Mouse (Mus musculus) forebrain, embryonic 12.5 days (tissue): ENCODE results near the gene Hexb. TPM values are rescaled to one million over a fixed set of nuclear protein-coding genes. Genes with fewer than 3 reads are reported as not detected.

Experiments used
- ATAC-seq: fragments of 200-750 bp; cut with Nextera tagmentation; 2 replicates; pipeline ENCODE4 v1.8.0; 2017; ENCODE audit warnings: moderate TSS enrichment; ENCODE audit not compliant: low FRiP score
- H3K27ac ChIP-seq: fragments of 300-500 bp; sonication (generic); 2 replicates; pipeline ENCODE4 v1.5.1; 2016; ENCODE audit warnings: mild to moderate bottlenecking
- H3K27me3 ChIP-seq: fragments of 300-500 bp; sonication (generic); 2 replicates; pipeline ENCODE4 v1.6.1; 2016; ENCODE audit warnings: mild to moderate bottlenecking
- H3K36me3 ChIP-seq: fragments of 300-500 bp; sonication (generic); replicated peaks from 2 replicates; pipeline ENCODE4 v1.6.1; 2016; ENCODE audit warnings: mild to moderate bottlenecking
- H3K4me1 ChIP-seq: fragments of 300-500 bp; sonication (generic); 2 replicates; pipeline ENCODE4 v1.6.1; 2016
- H3K4me2 ChIP-seq: fragments of 300-500 bp; sonication (generic); 2 replicates; pipeline ENCODE4 v1.6.1; 2016; ENCODE audit warnings: mild to moderate bottlenecking, moderate library complexity
- H3K4me3 ChIP-seq: fragments of 300-500 bp; sonication (generic); replicated peaks from 2 replicates; pipeline ENCODE4 v1.5.1; 2016; ENCODE audit warnings: mild to moderate bottlenecking
- H3K9ac ChIP-seq: fragments of 300-500 bp; sonication (generic); 2 replicates; pipeline ENCODE4 v1.6.1; 2016; ENCODE audit warnings: mild to moderate bottlenecking
- H3K9me3 ChIP-seq: fragments of 300-500 bp; sonication (generic); 2 replicates; pipeline ENCODE4 v1.6.1; 2016
- WGBS: fragments of 180-500 bp; shearing (Covaris S2); methylation state at CpG from one replicate; pipeline ENCODE4 v1.1.7; 2016; 5-methylcytosine and 5-hydroxymethylcytosine counted together
- polyA plus RNA-seq: library from polyadenylated mRNA; unstranded; fragments of >200 nt; fragmentation: Nextera tagmentation; extraction: Ambion mirVana; gene quantifications from 2 replicates; pipeline ENCODE4 v1.2.1, GENCODE M21; 2016

Gene Hexb
- polyA plus RNA-seq, 1 experiment from 2014 or later, result 18.4 TPM

DNA sequence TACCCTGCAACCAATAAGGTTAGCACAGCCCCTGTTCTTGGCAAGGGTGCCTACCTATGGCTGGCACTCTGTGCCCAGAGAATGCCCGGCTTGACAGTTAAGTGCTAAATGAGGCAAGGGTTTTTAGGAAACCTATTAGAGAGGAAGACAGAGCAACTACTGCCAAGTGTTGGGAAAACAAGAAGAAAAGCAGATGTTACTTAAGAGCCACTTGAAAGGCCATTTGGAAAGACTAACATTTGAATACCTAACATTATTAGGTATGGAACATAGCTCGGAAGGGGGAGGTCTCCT lies 1.3 kb downstream of the Hexb start:
- no peak overlapping the region for H3K4me3 ChIP-seq
- H3K27ac ChIP-seq, result no peak overlapping the region
- H3K27me3 ChIP-seq, result peaks cover 7% of the 10 kb centered on the region
- H3K4me1 ChIP-seq, result no peaks in the 10 kb centered on the region
- ATAC-seq, result no peak
- H3K9me3 ChIP-seq, result no peaks in the 10 kb centered on the region
- H3K9ac ChIP-seq, result no peak overlapping the region
- 0 out of 2 replicates have a peak overlapping the region, but pooled peaks have one; percentile 2 for H3K4me2 ChIP-seq
- WGBS, result 81% methylated on average over 2 of the region's 2 CpGs
- H3K36me3 ChIP-seq, result no peaks in the 10 kb centered on the region

DNA sequence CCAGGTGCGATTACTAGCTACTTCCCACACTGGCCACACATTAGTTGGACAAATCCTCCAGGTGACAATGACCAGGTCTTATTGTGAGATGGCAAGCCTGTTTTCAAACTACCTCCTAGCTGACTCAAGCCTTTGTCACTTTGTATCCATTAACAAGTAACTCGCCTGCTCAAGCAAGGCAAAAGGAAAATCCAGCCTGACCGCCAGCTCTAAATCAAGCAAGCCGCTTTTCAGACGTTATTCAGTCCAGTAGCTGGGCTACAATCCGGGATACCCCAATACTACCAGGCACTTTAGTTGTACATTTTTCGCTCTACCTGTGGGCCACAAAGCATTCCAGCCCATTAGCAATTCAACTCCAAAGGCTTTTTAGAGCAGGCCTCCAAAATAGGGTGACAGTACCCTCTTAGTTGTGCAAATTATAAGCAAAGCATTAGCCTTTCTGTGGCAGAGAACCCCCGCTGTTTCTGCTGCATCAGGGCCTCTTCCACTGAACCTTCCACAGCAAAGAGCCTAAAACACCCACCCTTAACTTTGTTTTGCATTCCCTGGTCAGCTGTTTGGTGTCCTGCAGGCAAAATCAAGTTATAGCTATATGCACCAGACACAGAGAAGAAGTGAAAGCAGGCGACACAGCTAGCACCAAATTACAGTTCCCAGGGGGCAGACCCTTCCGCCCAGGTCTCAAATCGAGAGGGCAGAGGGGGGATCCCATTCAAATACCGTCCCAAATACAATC lies 1.8 kb downstream of the Hexb start:
- WGBS, result 60% methylated on average over 12 of the region's 12 CpGs
- Histone ChIP-seq H3K9ac (no peak overlapping the region), H3K36me3 (no peaks in the 10 kb centered on the region), H3K9me3 (no peaks in the 10 kb centered on the region), H3K27me3 (peaks cover 7% of the 10 kb centered on the region), H3K4me1 (no peaks in the 10 kb centered on the region), H3K27ac (no peak overlapping the region), H3K4me3 (no peak overlapping the region), H3K4me2 (0 out of 2 replicates have a peak overlapping the region, but pooled peaks have one; percentile 2)
- ATAC-seq, result no peak

DNA sequence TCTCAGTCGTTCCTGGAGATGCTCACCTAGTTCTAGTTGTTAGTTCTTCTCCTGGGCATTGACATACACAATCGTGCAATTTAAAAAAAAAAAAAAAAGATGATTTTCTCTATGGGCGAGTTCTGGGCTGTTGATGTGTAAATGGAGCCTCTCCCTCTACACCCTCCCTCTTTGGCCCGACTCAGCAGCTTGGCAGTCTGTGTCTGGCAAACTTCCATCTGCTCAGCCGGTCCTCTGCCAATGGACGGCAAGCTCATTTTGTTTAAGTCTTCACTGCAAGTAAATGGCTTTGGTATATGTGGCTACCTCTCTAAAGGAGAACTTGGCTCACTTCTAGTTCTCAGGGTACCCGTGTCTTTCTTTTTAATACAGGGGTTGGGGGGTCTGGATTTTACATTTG lies 4.7 kb downstream of the Hexb start:
- no peak overlapping the region for H3K9ac ChIP-seq
- H3K4me2 ChIP-seq, result no peak overlapping the region
- H3K4me3 ChIP-seq, result no peak overlapping the region
- peaks cover 7% of the 10 kb centered on the region for H3K27me3 ChIP-seq
- no peak overlapping the region for H3K27ac ChIP-seq
- H3K4me1 ChIP-seq, result no peaks in the 10 kb centered on the region
- no peaks in the 10 kb centered on the region; the same call in 1 of the 2 replicates for H3K36me3 ChIP-seq
- H3K9me3 ChIP-seq, result no peaks in the 10 kb centered on the region
- 60% methylated on average over 7 of the region's 7 CpGs for WGBS
- ATAC-seq, result no peak; the same call in 1 of the 2 replicates

DNA sequence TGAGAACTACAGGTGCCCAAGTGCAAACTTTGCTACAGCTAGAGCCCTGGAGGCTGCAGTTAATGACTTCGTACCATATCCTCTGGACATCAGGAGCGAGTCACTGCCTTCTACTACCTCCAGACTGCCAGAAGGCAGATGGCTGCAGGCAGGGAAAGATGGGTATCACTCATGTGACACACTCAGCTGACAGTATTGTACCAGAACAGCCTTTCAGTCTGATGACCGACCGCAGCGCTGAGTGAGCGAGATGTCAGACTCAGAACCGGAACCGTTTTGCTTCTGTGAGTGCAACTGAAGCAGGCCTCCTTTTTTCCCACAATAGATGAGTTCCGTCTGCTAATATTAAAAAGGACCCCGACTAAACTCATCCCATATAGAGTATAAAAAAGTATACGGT lies 5.5 kb downstream of the Hexb start:
- peaks cover 7% of the 10 kb centered on the region for H3K27me3 ChIP-seq
- WGBS, result 94% methylated on average over 11 of the region's 11 CpGs
- no peak overlapping the region for H3K4me3 ChIP-seq
- H3K4me1 ChIP-seq, result no peaks in the 10 kb centered on the region
- no peak overlapping the region for H3K9ac ChIP-seq
- H3K36me3 ChIP-seq, result no peaks in the 10 kb centered on the region; the same call in 1 of the 2 replicates
- no peaks in the 10 kb centered on the region for H3K9me3 ChIP-seq
- ATAC-seq, result no peak
- no peak overlapping the region for H3K27ac ChIP-seq
- no peak overlapping the region for H3K4me2 ChIP-seq

DNA sequence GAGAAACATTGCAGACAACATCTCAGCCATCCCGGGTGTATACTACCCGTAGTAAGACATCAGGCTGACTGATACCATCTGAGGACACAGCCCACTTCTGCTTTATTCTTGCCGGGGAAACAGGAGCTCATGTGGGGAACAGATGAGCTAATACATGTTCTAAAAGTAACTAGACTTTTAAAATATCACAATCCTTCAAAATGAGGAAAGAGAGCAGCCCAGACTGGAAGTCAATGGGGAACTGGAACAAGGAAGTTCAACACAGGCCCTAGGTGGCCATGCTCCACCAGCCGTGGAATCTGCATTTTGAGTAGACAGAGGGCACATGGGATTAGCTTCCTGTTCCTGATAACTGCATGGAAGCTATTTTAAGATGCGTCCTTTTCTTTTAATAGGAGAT lies 10.5 kb downstream of the Hexb start:
- H3K27me3 ChIP-seq, result no peaks in the 10 kb centered on the region
- no peak for ATAC-seq
- H3K36me3 ChIP-seq, result no peaks in the 10 kb centered on the region; the same call in 1 of the 2 replicates
- no peak overlapping the region for H3K27ac ChIP-seq
- H3K4me3 ChIP-seq, result no peak overlapping the region
- no peak overlapping the region for H3K9ac ChIP-seq
- no peak overlapping the region for H3K4me2 ChIP-seq
- H3K4me1 ChIP-seq, result no peaks in the 10 kb centered on the region
- H3K9me3 ChIP-seq, result no peaks in the 10 kb centered on the region
- 91% methylated on average over 5 of the region's 5 CpGs for WGBS

DNA sequence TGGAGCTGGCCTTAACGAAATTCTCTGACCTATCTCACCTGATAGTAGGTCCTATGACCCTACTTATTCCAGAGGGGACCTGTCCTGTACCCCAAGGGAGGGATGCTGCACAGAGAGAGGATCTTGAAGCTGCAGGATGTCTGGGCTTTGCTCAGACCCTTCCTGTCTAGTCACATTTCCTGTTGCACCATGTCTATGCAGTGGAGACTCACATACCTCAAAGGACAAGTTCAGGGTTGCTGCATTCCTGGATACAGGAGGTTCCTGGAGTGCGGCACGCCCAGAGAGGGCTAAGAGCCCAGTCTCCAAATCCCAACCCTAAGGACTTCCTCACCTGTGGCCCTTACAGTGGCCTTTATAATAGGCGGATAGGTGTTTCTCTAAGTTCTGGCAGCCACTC lies 11.8 kb downstream of the Hexb start:
- H3K4me3 ChIP-seq, result no peak overlapping the region
- H3K27ac ChIP-seq, result no peak overlapping the region
- H3K4me2 ChIP-seq, result no peak overlapping the region
- H3K27me3 ChIP-seq, result no peaks in the 10 kb centered on the region
- no peak overlapping the region for H3K9ac ChIP-seq
- peaks cover 4% of the 10 kb centered on the region; the same call in 1 of the 2 replicates for H3K36me3 ChIP-seq
- H3K4me1 ChIP-seq, result no peaks in the 10 kb centered on the region
- no peak for ATAC-seq
- H3K9me3 ChIP-seq, result no peaks in the 10 kb centered on the region
- 80% methylated on average over 4 of the region's 4 CpGs for WGBS

DNA sequence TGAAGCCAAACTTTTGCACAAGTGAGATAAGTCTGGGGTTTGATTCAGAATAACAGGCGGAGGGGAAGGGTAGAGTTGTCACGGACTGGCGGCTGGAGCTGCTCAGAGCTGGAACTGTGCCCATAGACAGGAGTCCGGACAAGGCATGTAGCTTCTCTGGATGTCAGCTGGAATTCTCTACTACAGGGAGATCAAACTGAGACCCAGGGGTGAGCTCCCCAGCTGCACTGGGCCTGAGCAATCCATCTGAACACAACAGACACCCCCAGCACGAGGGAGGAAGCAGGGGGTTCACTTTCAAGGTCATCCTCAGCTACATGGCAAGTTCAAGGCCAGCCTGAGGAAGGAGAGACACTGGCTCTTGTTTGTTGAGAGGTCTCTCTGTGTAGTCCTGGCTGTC lies 13.5 kb downstream of the Hexb start:
- H3K4me3 ChIP-seq, result no peak overlapping the region
- no peak overlapping the region for H3K9ac ChIP-seq
- no peaks in the 10 kb centered on the region for H3K9me3 ChIP-seq
- H3K4me2 ChIP-seq, result no peak overlapping the region
- H3K4me1 ChIP-seq, result peaks cover 9% of the 10 kb centered on the region
- H3K27me3 ChIP-seq, result no peaks in the 10 kb centered on the region
- 84% methylated on average over 5 of the region's 5 CpGs for WGBS
- ATAC-seq, result no peak
- peaks cover 14% of the 10 kb centered on the region for H3K36me3 ChIP-seq
- H3K27ac ChIP-seq, result no peak overlapping the region

DNA sequence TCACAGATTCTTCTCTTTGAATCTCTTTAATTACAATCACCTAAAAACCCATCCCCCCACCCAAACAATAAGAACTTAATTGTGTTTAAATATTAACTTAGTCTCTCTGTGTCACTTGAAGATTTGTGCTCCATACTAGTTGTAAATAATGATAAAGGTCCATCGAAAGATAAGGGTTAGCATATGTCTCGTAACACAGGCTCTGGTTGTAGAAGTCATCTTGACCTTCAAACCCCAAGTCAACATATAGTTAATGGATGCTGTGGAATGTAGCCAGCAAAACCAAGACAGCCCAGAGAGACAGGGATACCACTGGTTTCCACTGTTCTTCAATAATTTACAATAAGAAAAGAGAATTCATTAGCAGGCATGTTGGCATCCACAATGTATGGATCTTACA lies 14.0 kb downstream of the Hexb start:
- no peaks in the 10 kb centered on the region for H3K27me3 ChIP-seq

DNA sequence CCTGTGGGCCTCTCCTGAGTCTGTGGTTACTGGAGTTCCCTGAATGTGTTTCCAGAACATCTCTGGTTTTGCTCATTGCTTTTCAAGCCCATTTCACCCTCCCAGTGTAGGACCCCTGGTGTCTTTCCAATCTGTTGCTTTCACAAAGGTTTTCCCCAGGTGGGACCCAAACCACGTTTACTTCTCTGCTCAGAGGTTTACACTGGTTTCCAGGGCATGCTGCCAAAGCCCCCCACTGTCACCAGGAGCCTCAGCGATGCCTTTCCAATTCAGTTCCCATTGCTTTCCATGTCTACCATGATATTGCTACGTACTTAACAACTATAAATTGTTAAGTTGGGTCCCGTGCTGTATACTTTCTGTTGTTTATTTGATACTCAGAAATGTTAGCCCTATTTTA lies 15.3 kb downstream of the Hexb start:
- Histone ChIP-seq H3K27me3 (no peaks in the 10 kb centered on the region), H3K9ac (no peak overlapping the region), H3K27ac (no peak overlapping the region), H3K36me3 (peaks cover 28% of the 10 kb centered on the region; the same call in 1 of the 2 replicates), H3K4me2 (no peak overlapping the region), H3K4me3 (no peak overlapping the region), H3K4me1 (peaks cover 10% of the 10 kb centered on the region), H3K9me3 (no peaks in the 10 kb centered on the region)
- 81% methylated on average over 4 of the region's 4 CpGs for WGBS
- no peak for ATAC-seq

More for the DNA sequence above, 14.0 kb downstream of the Hexb start:
- Histone ChIP-seq H3K27ac (no peak overlapping the region), H3K4me3 (no peak overlapping the region), H3K4me1 (peaks cover 10% of the 10 kb centered on the region), H3K9ac (no peak overlapping the region), H3K9me3 (no peaks in the 10 kb centered on the region), H3K4me2 (no peak overlapping the region), H3K36me3 (peaks cover 15% of the 10 kb centered on the region)
- WGBS, result 92% methylated on average over 2 of the region's 2 CpGs
- ATAC-seq, result no peak

DNA sequence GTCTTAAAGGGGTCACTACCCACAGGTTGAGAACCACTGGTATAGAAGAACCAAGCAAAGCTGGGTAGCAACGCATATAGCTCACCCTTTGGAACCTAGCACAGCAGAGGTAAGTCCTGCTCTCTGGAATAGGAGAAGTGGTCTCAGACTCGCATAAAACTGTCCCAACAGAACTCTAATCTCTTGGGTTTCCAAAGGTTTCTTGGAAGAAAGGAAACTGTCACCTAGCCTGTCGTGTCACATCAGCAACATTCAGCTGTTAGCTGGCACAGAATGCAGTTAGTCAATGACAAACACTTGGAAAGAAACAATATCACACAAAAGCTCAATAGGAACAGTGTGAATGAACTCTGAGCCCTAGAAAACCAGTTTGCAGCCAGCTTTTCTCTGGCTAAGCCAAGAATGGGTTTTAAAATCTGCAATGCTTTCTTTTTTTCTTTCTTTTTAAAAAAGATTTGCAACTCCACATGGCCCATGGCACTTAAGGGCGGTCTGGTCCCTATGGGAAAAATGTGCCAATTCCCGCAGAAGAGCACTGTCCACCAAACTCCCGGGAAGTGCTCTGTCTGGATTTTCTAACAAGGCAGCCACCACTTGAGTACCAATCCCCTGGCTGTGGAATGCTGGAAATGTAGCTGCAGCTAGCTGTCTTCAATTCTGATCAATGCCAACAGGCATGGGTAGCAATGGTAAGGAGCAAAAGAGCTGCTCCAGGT lies 17.9 kb downstream of the Hexb start:
- peaks cover 50% of the 10 kb centered on the region for H3K36me3 ChIP-seq
- H3K9me3 ChIP-seq, result no peaks in the 10 kb centered on the region
- no peak for ATAC-seq
- 41% methylated on average over 6 of the region's 6 CpGs for WGBS
- H3K4me1 ChIP-seq, result peaks cover 10% of the 10 kb centered on the region
- H3K4me3 ChIP-seq, result no peak overlapping the region
- no peak overlapping the region; the same call in 1 of the 2 replicates for H3K9ac ChIP-seq
- no peaks in the 10 kb centered on the region for H3K27me3 ChIP-seq
- no peak overlapping the region for H3K4me2 ChIP-seq
- H3K27ac ChIP-seq, result peak overlapping the region; percentile 60

DNA sequence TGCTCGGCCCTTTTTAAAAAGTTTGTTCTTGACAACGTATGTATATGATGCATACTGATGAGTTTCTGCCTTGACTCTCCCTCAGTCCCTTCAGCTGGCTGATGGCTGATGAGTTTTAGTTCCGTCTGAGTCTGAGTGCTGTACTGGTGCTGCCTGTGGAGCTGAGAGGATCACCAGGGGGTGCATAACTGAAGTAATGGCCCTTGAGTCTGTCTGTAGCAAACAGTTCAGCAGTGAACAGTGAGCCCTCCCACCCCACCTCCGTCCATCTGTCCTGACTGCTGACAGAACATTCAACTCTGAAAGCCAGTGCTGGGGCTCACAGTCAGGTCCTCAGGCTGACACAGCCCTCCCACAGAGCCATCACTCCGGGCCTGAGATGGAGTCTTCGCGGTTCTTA lies 19.2 kb downstream of the Hexb start:
- no peak overlapping the region for H3K9ac ChIP-seq
- peaks cover 10% of the 10 kb centered on the region for H3K4me1 ChIP-seq
- H3K9me3 ChIP-seq, result no peaks in the 10 kb centered on the region
- H3K4me2 ChIP-seq, result no peak overlapping the region
- no peak for ATAC-seq
- peaks cover 63% of the 10 kb centered on the region for H3K36me3 ChIP-seq
- H3K27me3 ChIP-seq, result no peaks in the 10 kb centered on the region
- H3K4me3 ChIP-seq, result no peak overlapping the region
- no peak overlapping the region for H3K27ac ChIP-seq
- WGBS, result 68% methylated on average over 7 of the region's 7 CpGs

DNA sequence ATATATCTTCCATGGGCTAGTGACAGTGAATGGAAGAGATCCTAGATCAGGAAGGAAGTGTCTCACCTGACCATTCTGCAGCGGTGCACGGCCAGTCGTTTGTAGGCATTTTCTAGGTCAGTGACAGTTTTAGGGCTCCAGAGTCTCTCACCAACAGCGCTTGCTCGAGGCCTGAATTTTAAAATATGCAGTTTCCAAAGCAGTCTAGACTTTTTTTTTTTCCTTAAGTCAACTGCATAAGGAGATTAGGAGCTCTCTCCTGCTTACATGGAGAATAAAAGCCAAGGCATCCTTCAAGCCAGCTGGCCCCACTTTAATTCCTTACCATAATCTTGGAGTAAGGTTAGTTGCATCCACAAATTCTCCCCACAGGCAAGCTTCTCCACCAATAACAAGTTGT lies 21.4 kb downstream of the Hexb start:
- H3K4me3 ChIP-seq, result no peak overlapping the region
- no peak overlapping the region for H3K9ac ChIP-seq
- H3K9me3 ChIP-seq, result no peaks in the 10 kb centered on the region
- H3K4me1 ChIP-seq, result peaks cover 10% of the 10 kb centered on the region
- H3K27me3 ChIP-seq, result no peaks in the 10 kb centered on the region
- no peak for ATAC-seq
- no peak overlapping the region for H3K27ac ChIP-seq
- 87% methylated on average over 5 of the region's 5 CpGs for WGBS
- H3K4me2 ChIP-seq, result no peak overlapping the region
- peaks cover 77% of the 10 kb centered on the region for H3K36me3 ChIP-seq
